Mouse (Mus musculus): ENCODE data around the gene Tspan32. TPM values are rescaled to one million over a fixed set of nuclear protein-coding genes. Genes with fewer than 3 reads are reported as not detected.

Gene Tspan32
- total RNA-seq, 2 experiments from 2014 or later: 117 to 158 TPM

Other genes with a start within 250 kb of the Tspan32 start
- gene Th, start 73.9 kb upstream of the Tspan32 start, total RNA-seq (2014; fragmentation: Nextera tagmentation): not detected in 2 replicates
- gene Th, start 73.9 kb upstream of the Tspan32 start, total RNA-seq (2017): not detected in 2 replicates
- 2.0 TPM in 2 replicates for gene Ascl2, start 35.8 kb upstream of the Tspan32 start, total RNA-seq (2014; fragmentation: Nextera tagmentation)
- gene Ascl2, start 35.8 kb upstream of the Tspan32 start, total RNA-seq (2017): 0.34 and 0.82 TPM in 2 replicates
- gene Cd81, start 47.7 kb downstream of the Tspan32 start, total RNA-seq (2014; fragmentation: Nextera tagmentation): 63.8 and 77.3 TPM in 2 replicates
- gene Cd81, start 47.7 kb downstream of the Tspan32 start, total RNA-seq (2017): 159 and 201 TPM in 2 replicates
- 28.1 and 62.3 TPM in 2 replicates for gene Tssc4, start 64.2 kb downstream of the Tspan32 start, total RNA-seq (2014; fragmentation: Nextera tagmentation)
- 33.9 and 45.6 TPM in 2 replicates for gene Tssc4, start 64.2 kb downstream of the Tspan32 start, total RNA-seq (2017)
- not detected in 2 replicates for gene Trpm5, start 89.6 kb downstream of the Tspan32 start, total RNA-seq (2014; fragmentation: Nextera tagmentation)
- not detected in 2 replicates for gene Trpm5, start 89.6 kb downstream of the Tspan32 start, total RNA-seq (2017)
- not detected in 2 replicates for gene Kcnq1, start 101.3 kb downstream of the Tspan32 start, total RNA-seq (2014; fragmentation: Nextera tagmentation)
- gene Kcnq1, start 101.3 kb downstream of the Tspan32 start, total RNA-seq (2017): not detected in 2 replicates

All from granulocyte monocyte progenitor cell, adult 5-6 weeks (primary cell).